Mouse (Mus musculus): ENCODE results near the gene Gm11096. TPM values are rescaled to one million over a fixed set of nuclear protein-coding genes. Genes with fewer than 3 reads are reported as not detected.

Gm11096 gene
- not detected in 2 replicates for total RNA-seq (2015; ENCODE audit: low replicate concordance)
- not detected in 2 replicates for total RNA-seq (2017; ENCODE audit: low replicate concordance)

DNA sequence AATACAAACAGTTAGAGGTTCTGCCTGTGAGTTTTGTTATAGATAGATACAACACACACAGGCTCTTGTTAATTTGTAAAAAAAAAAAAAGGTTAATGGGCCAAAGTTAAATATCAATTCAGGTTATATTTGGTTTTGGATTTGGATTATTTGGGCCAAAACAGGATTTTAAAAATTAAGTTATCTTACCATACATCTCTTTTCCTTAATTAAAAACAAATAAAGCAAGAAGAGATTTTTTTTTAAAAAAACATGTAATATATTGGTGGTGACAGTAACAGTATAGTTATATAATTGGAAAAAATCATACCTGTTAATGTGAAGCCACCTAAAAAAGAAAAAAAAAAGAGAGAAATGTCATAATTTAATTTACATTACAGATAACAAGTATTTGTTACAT is at the start of gene Gm11096:
Gene Gm11096 (plus strand): TSS at position 301 of the 400 bp plus-strand sequence.
- no peak for ATAC-seq (replicated peaks; ENCODE audit: low FRiP score, poor library complexity, severe bottlenecking)

- no peak for ATAC-seq (replicated peaks; ENCODE audit: low FRiP score, poor library complexity, severe bottlenecking)
Observed at GRCm38 (mm10) chr17:81393040-81393439, 48.5 kb upstream of the Gm11096 start.

GRCm38 (mm10) chr17:81394124-81394523 is 47.4 kb upstream of the Gm11096 start:
- no peak for ATAC-seq (replicated peaks; ENCODE audit: low FRiP score, poor library complexity, severe bottlenecking)

GRCm38 (mm10) chr17:81397434-81397833 is 44.1 kb upstream of the Gm11096 start:
- ATAC-seq (replicated peaks; ENCODE audit: low FRiP score, poor library complexity, severe bottlenecking): no peak

- ATAC-seq (replicated peaks; ENCODE audit: low FRiP score, poor library complexity, severe bottlenecking): no peak
Observed at GRCm38 (mm10) chr17:81400377-81400776, 41.2 kb upstream of the Gm11096 start.

- no peak for ATAC-seq (replicated peaks; ENCODE audit: low FRiP score, poor library complexity, severe bottlenecking)
Observed at GRCm38 (mm10) chr17:81402636-81403035, 38.9 kb upstream of the Gm11096 start.

DNA sequence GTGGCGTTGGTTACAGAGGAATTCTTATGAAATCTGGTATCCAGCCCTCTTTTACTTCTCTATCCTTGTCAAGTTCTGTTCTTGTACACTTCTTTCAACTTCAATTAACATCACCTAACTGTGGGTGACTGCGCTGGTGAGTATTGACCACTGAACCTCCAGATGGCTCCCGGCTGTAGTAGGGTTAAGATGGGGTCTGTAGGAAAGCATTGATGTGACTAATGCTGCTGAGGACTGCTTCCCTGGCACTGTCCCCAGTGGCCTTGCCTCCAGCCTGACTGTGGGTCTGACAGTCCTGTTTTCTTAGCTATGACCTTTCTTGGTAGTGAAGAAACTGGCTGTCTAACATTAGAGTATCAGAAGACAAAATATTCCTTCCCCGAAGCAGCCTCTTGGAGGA is 38.4 kb upstream of the Gm11096 start:
- no peak for ATAC-seq (replicated peaks; ENCODE audit: low FRiP score, poor library complexity, severe bottlenecking)

DNA sequence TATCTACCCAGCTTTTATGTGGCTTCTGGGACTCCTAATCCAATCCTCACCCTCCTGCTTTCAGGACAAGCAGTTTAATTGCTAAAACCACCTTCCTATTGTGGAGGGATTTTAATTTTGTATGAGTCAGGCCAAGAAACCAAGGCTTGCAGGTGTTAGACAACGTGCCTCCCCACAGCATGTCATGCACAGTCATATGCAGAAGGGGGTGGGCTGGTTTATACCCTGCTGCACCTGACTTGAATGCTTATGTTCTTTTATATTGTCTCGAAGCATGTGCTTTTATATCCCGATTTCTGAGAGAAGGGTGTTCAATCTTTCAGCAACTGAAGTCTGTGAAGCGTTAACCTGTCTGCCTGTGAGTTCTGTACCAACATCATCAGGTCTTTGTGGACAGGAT is 37.3 kb upstream of the Gm11096 start:
- no peak for ATAC-seq (replicated peaks; ENCODE audit: low FRiP score, poor library complexity, severe bottlenecking)

DNA sequence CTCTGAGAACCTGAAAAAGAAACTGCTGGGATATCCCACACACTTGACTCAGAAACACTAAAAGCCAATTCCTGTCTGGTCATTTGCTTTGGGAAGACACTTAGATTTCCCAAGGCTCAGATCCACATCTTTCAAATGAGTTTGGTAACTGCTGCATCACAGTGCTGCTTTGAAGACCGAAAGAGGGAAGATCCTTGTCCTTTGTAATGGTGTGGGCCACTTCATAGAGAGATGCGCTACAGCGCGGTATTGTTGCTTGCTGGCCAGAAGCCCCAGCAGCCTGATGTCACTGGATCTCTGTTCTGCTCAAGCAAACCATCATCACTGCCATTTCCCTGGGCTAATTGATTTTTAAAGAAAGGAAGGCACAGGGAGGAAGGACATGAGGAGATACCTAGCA is 28.8 kb upstream of the Gm11096 start:
- no peak for ATAC-seq (replicated peaks; ENCODE audit: low FRiP score, poor library complexity, severe bottlenecking)

GRCm38 (mm10) chr17:81416361-81417114 is 25.0 kb upstream of the Gm11096 start:
- ATAC-seq (replicated peaks; ENCODE audit: low FRiP score, poor library complexity, severe bottlenecking): no peak

- ATAC-seq (replicated peaks; ENCODE audit: low FRiP score, poor library complexity, severe bottlenecking): no peak
Observed at GRCm38 (mm10) chr17:81419802-81420459, 21.6 kb upstream of the Gm11096 start.

DNA sequence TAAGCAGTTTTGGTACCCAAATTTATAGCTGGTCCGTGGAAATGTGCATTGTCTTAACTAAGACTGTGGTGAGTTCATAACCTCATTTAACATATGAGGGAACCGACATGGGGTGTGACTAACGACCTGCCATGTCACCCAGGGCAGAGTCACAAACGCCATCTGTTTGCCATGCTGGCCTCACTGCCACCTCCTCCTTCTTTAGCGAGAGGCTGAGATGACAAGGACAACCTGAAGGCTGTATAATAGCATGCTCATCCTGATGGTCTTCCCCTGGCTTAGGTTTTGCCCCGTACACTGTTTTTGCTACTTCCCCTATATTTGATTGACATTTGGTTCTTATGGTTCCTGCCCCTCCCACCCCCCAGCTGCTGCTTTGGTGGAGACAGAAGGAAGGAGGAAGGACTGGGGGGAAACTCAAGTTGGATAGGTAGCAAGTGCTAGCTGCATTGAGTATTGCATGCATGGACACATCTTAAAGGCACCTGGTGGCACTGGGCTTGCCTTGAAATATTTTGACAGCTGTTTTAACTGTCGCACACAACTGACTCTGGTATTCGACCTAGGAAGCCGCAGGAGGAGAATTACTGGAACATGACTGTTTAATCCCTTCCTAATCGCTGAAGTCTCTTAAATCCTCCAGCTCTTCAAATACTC is 17.2 kb upstream of the Gm11096 start:
- ATAC-seq (replicated peaks; ENCODE audit: low FRiP score, poor library complexity, severe bottlenecking): no peak

DNA sequence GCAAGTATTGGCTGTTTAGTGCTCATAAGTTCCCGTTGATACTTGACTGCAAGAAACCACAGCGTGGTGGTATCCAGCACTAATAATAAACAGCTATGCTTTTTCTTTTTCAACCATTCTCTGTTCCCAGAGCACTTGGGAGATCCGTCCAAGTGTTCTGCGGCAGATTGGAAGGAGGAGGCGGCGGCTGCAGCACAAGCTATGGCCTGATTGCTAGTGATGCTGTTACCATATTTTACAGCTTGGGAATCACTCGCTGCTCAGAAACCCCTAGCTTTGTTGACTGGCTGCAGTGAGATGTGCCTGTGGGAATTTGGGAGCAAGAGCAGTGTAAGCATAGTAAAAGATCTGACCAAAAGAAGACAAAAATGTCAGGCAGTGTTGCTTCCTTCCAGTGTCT is 14.3 kb upstream of the Gm11096 start:
- no peak for ATAC-seq (replicated peaks; ENCODE audit: low FRiP score, poor library complexity, severe bottlenecking)

GRCm38 (mm10) chr17:81432733-81433132 is 8.8 kb upstream of the Gm11096 start:
- no peak for ATAC-seq (replicated peaks; ENCODE audit: low FRiP score, poor library complexity, severe bottlenecking)

- ATAC-seq (replicated peaks; ENCODE audit: low FRiP score, poor library complexity, severe bottlenecking): no peak
Observed at GRCm38 (mm10) chr17:81433148-81433547, 8.4 kb upstream of the Gm11096 start.

GRCm38 (mm10) chr17:81455269-81455668 is 13.7 kb downstream of the Gm11096 start:
- no peak for ATAC-seq (replicated peaks; ENCODE audit: low FRiP score, poor library complexity, severe bottlenecking)

GRCm38 (mm10) chr17:81455977-81456376 is 14.4 kb downstream of the Gm11096 start:
- ATAC-seq (replicated peaks; ENCODE audit: low FRiP score, poor library complexity, severe bottlenecking): no peak

- no peak for ATAC-seq (replicated peaks; ENCODE audit: low FRiP score, poor library complexity, severe bottlenecking)
Observed at GRCm38 (mm10) chr17:81459379-81459778, 17.8 kb downstream of the Gm11096 start.

DNA sequence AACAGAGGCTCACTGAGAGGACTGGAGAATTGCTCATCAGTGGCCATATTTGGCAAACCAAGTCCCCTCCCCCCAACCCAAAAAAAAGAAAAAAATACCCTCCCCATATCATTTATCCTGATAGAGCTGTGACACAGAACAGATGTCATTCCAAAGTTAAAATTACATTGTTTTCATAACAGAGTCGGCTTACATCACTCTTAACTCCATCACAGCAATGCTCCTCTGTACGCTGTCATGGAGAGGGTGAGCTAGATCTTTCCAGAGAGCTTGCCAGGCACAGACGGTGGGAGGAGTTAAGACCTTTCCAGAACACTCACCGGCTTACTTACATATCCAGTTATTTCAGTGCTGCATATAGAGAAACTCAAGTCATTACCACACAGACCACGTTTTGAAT is 27.4 kb downstream of the Gm11096 start:
- no peak for ATAC-seq (replicated peaks; ENCODE audit: low FRiP score, poor library complexity, severe bottlenecking)

DNA sequence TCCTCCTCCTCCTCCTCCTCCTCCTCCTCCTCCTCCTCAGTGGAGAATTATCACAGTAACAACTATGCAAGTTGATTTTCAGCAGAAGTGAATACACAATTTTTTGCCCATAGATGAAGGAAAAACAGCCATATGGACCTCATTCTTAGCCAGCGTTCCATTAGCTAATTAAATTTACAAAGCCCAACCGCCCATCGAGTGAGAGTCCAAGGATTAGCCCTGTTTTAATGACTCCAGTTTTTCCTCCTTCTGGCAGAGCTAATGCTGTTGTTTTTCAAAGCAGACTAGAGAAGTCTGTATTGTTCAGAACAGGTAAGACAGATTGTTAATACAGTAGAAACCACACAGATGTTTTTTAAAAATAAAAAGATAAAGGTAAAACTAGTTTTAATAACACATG is 31.8 kb downstream of the Gm11096 start:
- ATAC-seq (replicated peaks; ENCODE audit: low FRiP score, poor library complexity, severe bottlenecking): no peak

DNA sequence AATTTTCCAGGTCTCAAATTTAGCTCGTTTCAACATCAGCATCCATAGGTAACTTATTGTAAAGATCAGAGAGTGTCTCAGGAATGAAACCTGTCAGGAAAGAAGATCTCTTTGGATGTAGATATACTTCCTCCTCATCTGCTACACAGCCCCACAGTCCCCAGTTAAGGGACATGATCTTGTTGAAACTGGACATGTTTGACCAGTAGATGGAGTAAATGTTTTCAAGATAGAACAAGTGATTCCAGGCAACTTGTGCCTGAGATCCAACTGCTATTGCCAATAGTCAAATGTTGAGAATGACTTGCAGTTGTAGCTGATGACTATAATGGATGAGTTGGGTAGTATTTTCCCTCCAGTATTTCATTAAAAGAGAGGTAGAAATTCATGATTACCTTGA is 35.9 kb downstream of the Gm11096 start:
- no peak for ATAC-seq (replicated peaks; ENCODE audit: low FRiP score, poor library complexity, severe bottlenecking)

Measured in erythroid progenitor cell, adult 5-6 weeks (primary cell).